Mouse (Mus musculus): ENCODE results near the gene Gm19935. TPM values are rescaled to one million over a fixed set of nuclear protein-coding genes. Genes with fewer than 3 reads are reported as not detected.
A peak's percentile ranks its signal among the peaks of the same experiment; 100 is the strongest.

Gene Gm19935
- polyA plus RNA-seq, 1 experiment = not detected

DNA sequence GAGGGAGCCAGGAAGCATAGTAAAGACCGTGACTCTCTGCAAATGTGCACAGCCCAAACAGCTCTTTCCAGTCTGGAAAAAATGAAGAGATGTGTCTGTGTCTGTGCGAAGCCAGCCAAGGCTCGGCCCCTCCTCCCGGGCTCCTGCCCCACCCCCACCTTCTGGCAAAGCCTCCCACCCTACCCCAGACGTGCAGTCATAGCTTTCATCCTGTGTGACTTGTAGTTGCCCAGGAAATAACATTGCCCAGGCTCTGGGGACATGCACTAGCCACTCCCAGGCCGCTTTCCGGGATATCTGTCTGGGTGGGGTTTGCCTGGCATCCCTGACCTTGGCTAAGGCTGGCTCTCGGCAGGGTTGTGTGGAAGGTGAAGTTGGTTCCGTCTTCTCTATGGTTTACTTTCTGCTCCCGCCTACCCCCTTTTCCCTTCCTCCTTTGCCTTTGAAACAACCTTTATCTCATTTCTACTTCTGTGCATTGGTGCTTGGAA is 37.5 kb upstream of the Gm19935 start:
- Histone ChIP-seq H3K4me3 (ENCODE audit: low read depth, low read length) (peak overlapping the region; percentile 6; the same call in 1 of the 2 replicates), H3K27me3 (ENCODE audit: control insufficient read depth, insufficient read depth, low read length, poor library complexity, severe bottlenecking) (no peaks in the 10 kb centered on the region), H3K27ac (ENCODE audit: insufficient read depth, low read length) (peak overlapping the region; percentile 85), H3K9ac (ENCODE audit: low read depth, poor library complexity, severe bottlenecking) (peak overlapping the region; percentile 19; the same call in 1 of the 2 replicates), H3K36me3 (ENCODE audit: control insufficient read depth, insufficient read depth, low read length, poor library complexity, severe bottlenecking) (no peaks in the 10 kb centered on the region), H3K9me3 (replicated peaks; ENCODE audit: control insufficient read depth, insufficient read depth, low read length, poor library complexity, severe bottlenecking) (no peaks in the 10 kb centered on the region), H3K4me1 (ENCODE audit: control insufficient read depth, insufficient read depth, low read length) (peaks cover 13% of the 10 kb centered on the region)
- TF ChIP-seq EP300 (IDR thresholded peaks at IDR 0.05; ENCODE audit: insufficient read depth, low read depth, low read length) = peak; percentile 70
- TF ChIP-seq POLR2A (IDR thresholded peaks at IDR 0.05; ENCODE audit: insufficient read depth, low read length) = no peak
- TF ChIP-seq CTCF (IDR thresholded peaks at IDR 0.05; ENCODE audit: low read depth, low read length) = no peak

DNA sequence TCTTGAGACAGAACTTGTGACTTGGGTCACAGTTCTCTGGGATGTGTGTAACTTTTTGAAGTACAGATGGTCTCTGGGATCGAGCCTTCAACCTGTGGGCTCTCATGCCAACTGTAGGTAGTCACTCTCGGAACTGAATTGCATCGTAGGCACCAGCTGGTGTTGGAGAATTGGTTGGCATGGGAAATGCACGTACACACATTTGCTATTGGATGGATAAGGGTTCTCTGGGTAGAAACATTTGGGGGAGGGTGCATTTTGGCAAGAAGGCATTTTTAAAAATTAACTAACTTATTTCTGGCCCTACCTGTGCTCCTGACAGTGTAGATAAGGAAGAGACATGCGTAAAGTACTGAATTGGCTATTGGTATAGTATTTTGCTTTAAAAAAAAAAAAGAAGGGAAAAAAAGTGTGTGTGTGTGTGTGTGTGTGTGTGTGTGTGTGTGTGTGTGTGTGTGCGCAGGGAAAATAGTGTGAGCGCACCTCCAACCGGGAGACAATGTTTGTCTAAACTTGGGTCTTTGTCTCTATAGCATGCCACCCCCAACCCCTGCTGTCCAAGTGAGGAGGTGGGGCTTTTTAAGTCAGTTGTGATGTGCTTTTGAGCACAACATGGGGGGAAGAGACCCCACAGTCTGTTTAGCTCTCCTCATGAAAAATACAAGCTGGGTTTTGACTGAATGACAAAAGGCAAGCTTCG is 36.9 kb upstream of the Gm19935 start:
- TF ChIP-seq POLR2A (IDR thresholded peaks at IDR 0.05; ENCODE audit: insufficient read depth, low read length) (no peak), EP300 (IDR thresholded peaks at IDR 0.05; ENCODE audit: insufficient read depth, low read depth, low read length) (no peak), CTCF (IDR thresholded peaks at IDR 0.05; ENCODE audit: low read depth, low read length) (no peak)
- peak overlapping the region; percentile 39 for H3K27ac ChIP-seq (ENCODE audit: insufficient read depth, low read length)

DNA sequence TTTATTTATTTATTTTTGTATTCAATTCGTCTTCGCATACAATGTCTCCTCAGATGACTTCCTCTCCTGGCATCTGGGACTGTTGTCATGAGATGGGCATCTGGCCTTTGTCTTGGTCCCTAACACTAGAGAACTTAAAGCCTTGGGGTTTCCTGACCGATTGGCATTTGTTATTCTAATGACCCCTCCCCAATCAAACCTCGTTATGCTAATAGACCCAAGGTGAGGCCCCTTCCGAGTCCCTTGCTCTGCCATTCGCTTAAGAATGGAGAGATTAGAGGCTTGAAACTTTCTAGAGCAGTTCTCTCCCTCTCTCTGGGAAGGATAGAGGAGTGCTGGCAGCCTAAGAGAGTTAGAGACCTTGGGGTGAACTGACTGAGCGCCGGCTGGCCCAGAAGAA is 34.4 kb upstream of the Gm19935 start:
- TF ChIP-seq EP300 (IDR thresholded peaks at IDR 0.05; ENCODE audit: insufficient read depth, low read depth, low read length) (0 out of 2 replicates have a peak, but pooled peaks have one; percentile 59), CTCF (IDR thresholded peaks at IDR 0.05; ENCODE audit: low read depth, low read length) (no peak)
- Histone ChIP-seq H3K9me3 (replicated peaks; ENCODE audit: control insufficient read depth, insufficient read depth, low read length, poor library complexity, severe bottlenecking) (no peaks in the 10 kb centered on the region), H3K9ac (ENCODE audit: low read depth, poor library complexity, severe bottlenecking) (no peak overlapping the region), H3K27me3 (ENCODE audit: control insufficient read depth, insufficient read depth, low read length, poor library complexity, severe bottlenecking) (no peaks in the 10 kb centered on the region), H3K27ac (ENCODE audit: insufficient read depth, low read length) (peak overlapping the region; percentile 92), H3K36me3 (ENCODE audit: control insufficient read depth, insufficient read depth, low read length, poor library complexity, severe bottlenecking) (no peaks in the 10 kb centered on the region), H3K4me1 (ENCODE audit: control insufficient read depth, insufficient read depth, low read length) (peaks cover 13% of the 10 kb centered on the region), H3K4me3 (ENCODE audit: low read depth, low read length) (no peak overlapping the region)

More for the DNA sequence above, 36.9 kb upstream of the Gm19935 start:
- Histone ChIP-seq H3K9ac (ENCODE audit: low read depth, poor library complexity, severe bottlenecking) (no peak overlapping the region), H3K4me1 (ENCODE audit: control insufficient read depth, insufficient read depth, low read length) (peaks cover 15% of the 10 kb centered on the region), H3K27me3 (ENCODE audit: control insufficient read depth, insufficient read depth, low read length, poor library complexity, severe bottlenecking) (no peaks in the 10 kb centered on the region), H3K9me3 (replicated peaks; ENCODE audit: control insufficient read depth, insufficient read depth, low read length, poor library complexity, severe bottlenecking) (no peaks in the 10 kb centered on the region), H3K36me3 (ENCODE audit: control insufficient read depth, insufficient read depth, low read length, poor library complexity, severe bottlenecking) (no peaks in the 10 kb centered on the region), H3K4me3 (ENCODE audit: low read depth, low read length) (no peak overlapping the region)

DNA sequence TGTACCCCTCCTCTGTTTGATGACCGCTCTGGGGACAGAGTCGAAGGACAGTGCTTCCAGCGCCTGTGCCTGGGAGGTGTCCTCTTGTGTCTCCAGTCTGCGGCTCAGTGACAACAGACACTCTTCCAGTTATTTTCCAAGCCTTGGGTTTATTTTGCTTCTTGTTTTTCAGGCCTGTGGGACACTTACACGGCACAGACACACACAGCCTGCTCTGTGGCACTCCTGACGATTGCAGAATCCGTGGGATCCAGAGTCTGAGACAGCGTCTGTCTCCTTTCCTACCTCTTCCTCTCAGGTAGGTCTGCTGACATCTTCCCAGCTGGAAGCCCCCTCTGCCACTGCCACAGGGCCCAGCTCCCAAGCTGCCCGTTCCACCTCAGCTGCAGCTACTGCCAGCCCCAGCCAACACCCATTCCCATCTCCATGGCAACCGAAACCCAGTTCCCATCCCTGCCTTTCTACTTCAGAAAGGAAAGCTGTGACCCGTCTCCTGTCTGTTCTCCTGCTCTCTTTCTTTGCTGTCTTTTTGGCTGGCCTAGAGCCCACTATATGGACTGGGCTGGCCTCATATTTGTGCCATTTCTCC is 32.4 kb upstream of the Gm19935 start:
- no peaks in the 10 kb centered on the region for H3K36me3 ChIP-seq (ENCODE audit: control insufficient read depth, insufficient read depth, low read length, poor library complexity, severe bottlenecking)
- H3K9ac ChIP-seq (ENCODE audit: low read depth, poor library complexity, severe bottlenecking) = no peak overlapping the region
- H3K27me3 ChIP-seq (ENCODE audit: control insufficient read depth, insufficient read depth, low read length, poor library complexity, severe bottlenecking) = no peaks in the 10 kb centered on the region
- H3K9me3 ChIP-seq (replicated peaks; ENCODE audit: control insufficient read depth, insufficient read depth, low read length, poor library complexity, severe bottlenecking) = no peaks in the 10 kb centered on the region
- peak overlapping the region; percentile 12; the same call in 1 of the 2 replicates for H3K27ac ChIP-seq (ENCODE audit: insufficient read depth, low read length)
- no peak overlapping the region for H3K4me3 ChIP-seq (ENCODE audit: low read depth, low read length)
- peaks cover 8% of the 10 kb centered on the region for H3K4me1 ChIP-seq (ENCODE audit: control insufficient read depth, insufficient read depth, low read length)
- TF ChIP-seq CTCF (IDR thresholded peaks at IDR 0.05; ENCODE audit: low read depth, low read length) (no peak), POLR2A (IDR thresholded peaks at IDR 0.05; ENCODE audit: insufficient read depth, low read length) (no peak), EP300 (IDR thresholded peaks at IDR 0.05; ENCODE audit: insufficient read depth, low read depth, low read length) (no peak)

DNA sequence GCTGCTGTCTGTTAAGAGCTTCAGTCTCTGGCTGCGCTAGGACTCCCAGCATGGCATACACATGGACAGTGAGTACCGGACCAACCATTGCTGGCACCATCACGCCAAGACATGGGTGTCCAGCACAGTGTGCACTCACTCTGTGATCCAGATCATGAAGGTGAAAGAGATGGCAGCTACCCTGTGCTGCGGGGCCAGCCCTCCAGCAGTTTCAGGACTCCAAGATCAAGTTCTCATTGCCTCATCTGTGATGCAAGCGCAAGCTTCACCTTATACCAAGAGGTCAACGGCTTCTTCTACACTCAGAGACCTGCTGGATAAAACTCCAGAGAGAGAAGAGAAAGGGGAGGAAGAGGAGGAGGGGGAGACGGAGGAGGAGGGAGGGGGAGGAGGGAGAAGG is 30.8 kb upstream of the Gm19935 start:
- H3K36me3 ChIP-seq (ENCODE audit: control insufficient read depth, insufficient read depth, low read length, poor library complexity, severe bottlenecking) = no peaks in the 10 kb centered on the region
- peaks cover 8% of the 10 kb centered on the region for H3K4me1 ChIP-seq (ENCODE audit: control insufficient read depth, insufficient read depth, low read length)
- H3K27me3 ChIP-seq (ENCODE audit: control insufficient read depth, insufficient read depth, low read length, poor library complexity, severe bottlenecking) = no peaks in the 10 kb centered on the region
- H3K27ac ChIP-seq (ENCODE audit: insufficient read depth, low read length) = no peak overlapping the region
- H3K4me3 ChIP-seq (ENCODE audit: low read depth, low read length) = no peak overlapping the region
- H3K9me3 ChIP-seq (replicated peaks; ENCODE audit: control insufficient read depth, insufficient read depth, low read length, poor library complexity, severe bottlenecking) = no peaks in the 10 kb centered on the region
- TF ChIP-seq CTCF (IDR thresholded peaks at IDR 0.05; ENCODE audit: low read depth, low read length) (no peak), POLR2A (IDR thresholded peaks at IDR 0.05; ENCODE audit: insufficient read depth, low read length) (no peak), EP300 (IDR thresholded peaks at IDR 0.05; ENCODE audit: insufficient read depth, low read depth, low read length) (no peak)
- H3K9ac ChIP-seq (ENCODE audit: low read depth, poor library complexity, severe bottlenecking) = no peak overlapping the region

Measured in ES-Bruce4 (cell line).